In genomic region chr1:157433316-157433715, GRCm38 (mm10) we compare ENCODE assay signal across 21 mouse cellular contexts. TPM values are rescaled to one million over a fixed set of nuclear protein-coding genes. Genes with fewer than 3 reads are reported as not detected.
DNase-seq lines count a peak whose midpoint lies in the region; ATAC-seq and TF ChIP-seq lines count a peak whose summit lies in the region.
"Had no signal": no experiment of that assay in that cellular context is flagged by ENCODE, and none has a peak within 500 bp of the region (broad histone marks: within the 10 kb centered on the region; RNA-seq: fewer than 3 reads in every experiment).

No protein-coding gene starts in this region.

- H3K4me1 ChIP-seq in hindbrain, embryonic 10.5 days (replicated peaks): peaks cover 4% of the 10 kb centered on the region; the same call in 1 of the 2 replicates
- no peaks in the 10 kb centered on the region for H3K4me1 ChIP-seq in hindbrain, embryonic 11.5 days (replicated peaks; ENCODE audit: control insufficient read depth, insufficient read depth, low read length)
- peaks cover 0 to 12% of the 10 kb centered on the region in 2 experiments; a peak in 3 of 4 replicates for H3K4me1 ChIP-seq in MEL (ENCODE audit: control insufficient read depth in 1 of 2, insufficient read depth in 2 of 2, low read length in 2 of 2)
- H3K4me1 ChIP-seq: forebrain, embryonic 13.5 days; hindbrain, embryonic 13.5 days; kidney, embryonic 15.5 days; midbrain, embryonic 12.5 days; neural tube, embryonic 15.5 days had no signal

- H3K79me2 ChIP-seq in MEL (ENCODE audit: control insufficient read depth, insufficient read depth, low read length, poor library complexity): no peaks in the 10 kb centered on the region

- H3K4me2 ChIP-seq in hindbrain, embryonic 11.5 days (replicated peaks; ENCODE audit: low read depth, low read length): no peak overlapping the region
- H3K4me2 ChIP-seq: forebrain, embryonic 13.5 days; heart, embryonic 11.5 days; hindbrain, embryonic 13.5 days; kidney, embryonic 15.5 days; midbrain, embryonic 12.5 days; neural tube, embryonic 15.5 days had no signal

- peak; percentile 14 for DNase-seq in cerebellum, adult 11-12 months
- no peak for DNase-seq in hindbrain, embryonic 10.5 days (ENCODE audit: low spot score)
- no peak for DNase-seq in hindbrain, embryonic 11.5 days (ENCODE audit: low spot score)
- peak; percentile 49 for DNase-seq in MEL (ENCODE audit: low read depth, low spot score)
- DNase-seq in cerebellum, postnatal 36 days: peak; percentile 14 to 43
- no peak for DNase-seq in testis, postnatal 10 days (ENCODE audit: low spot score)
- DNase-seq: adrenal gland, postnatal 36 days; kidney, adult 11 months; kidney, postnatal 36 days; layer of hippocampus, adult 9-11 months; liver, postnatal 0 days had no signal

- no peaks in the 10 kb centered on the region for H3K36me3 ChIP-seq in hindbrain, embryonic 10.5 days
- no peaks in the 10 kb centered on the region for H3K36me3 ChIP-seq in hindbrain, embryonic 11.5 days (ENCODE audit: control insufficient read depth, insufficient read depth, low read length)
- H3K36me3 ChIP-seq in MEL (ENCODE audit: control insufficient read depth in 1 of 2, insufficient read depth in 2 of 2, low read length in 2 of 2): peaks cover 0 to 11% of the 10 kb centered on the region in 2 experiments; a peak in 2 of 4 replicates
- H3K36me3 ChIP-seq: hindbrain, embryonic 13.5 days; kidney, embryonic 15.5 days; midbrain, embryonic 12.5 days; neural tube, embryonic 15.5 days had no signal

- H3K9ac ChIP-seq in hindbrain, embryonic 11.5 days (ENCODE audit: low read depth, low read length): no peak overlapping the region
- no peak overlapping the region for H3K9ac ChIP-seq in MEL (ENCODE audit: control insufficient read depth, low read depth, low read length, poor library complexity, severe bottlenecking)
- H3K9ac ChIP-seq: forebrain, embryonic 13.5 days; hindbrain, embryonic 13.5 days; kidney, embryonic 15.5 days; liver, postnatal 0 days; midbrain, embryonic 12.5 days; neural tube, embryonic 15.5 days had no signal

- TF ChIP-seq CTCF in MEL (IDR thresholded peaks at IDR 0.05 in 2 of 3, conservative IDR thresholded peaks at IDR 0.05 in 1 of 3; ENCODE audit: control insufficient read depth in 1 of 3, insufficient read depth in 1 of 3, low read depth in 2 of 3, low read length in 3 of 3, poor library complexity in 1 of 3, severe bottlenecking in 1 of 3): no peak

- TF ChIP-seq RAD21 in MEL (IDR thresholded peaks at IDR 0.05; ENCODE audit: low read depth, low read length): no peak

- H3K27me3 ChIP-seq in hindbrain, embryonic 10.5 days (ENCODE audit: insufficient read depth, poor library complexity, severe bottlenecking): no peaks in the 10 kb centered on the region
- no peaks in the 10 kb centered on the region for H3K27me3 ChIP-seq in hindbrain, embryonic 11.5 days (ENCODE audit: control insufficient read depth, insufficient read depth, low read length)
- H3K27me3 ChIP-seq in MEL (ENCODE audit: control insufficient read depth in 1 of 2, insufficient read depth in 2 of 2, low read length in 2 of 2): no peaks in the 10 kb centered on the region
- H3K27me3 ChIP-seq: forebrain, embryonic 13.5 days; hindbrain, embryonic 13.5 days; kidney, embryonic 15.5 days; midbrain, embryonic 12.5 days; neural tube, embryonic 15.5 days had no signal

- H3K4me3 ChIP-seq in hindbrain, embryonic 10.5 days: no peak overlapping the region
- no peak overlapping the region for H3K4me3 ChIP-seq in hindbrain, embryonic 11.5 days (ENCODE audit: low read depth, low read length)
- H3K4me3 ChIP-seq in MEL (ENCODE audit: control insufficient read depth in 1 of 2, insufficient read depth in 1 of 2, low read depth in 2 of 2, low read length in 2 of 2): no peak overlapping the region
- H3K4me3 ChIP-seq: forebrain, embryonic 13.5 days; hindbrain, embryonic 13.5 days; kidney, embryonic 15.5 days; midbrain, embryonic 12.5 days; neural tube, embryonic 15.5 days had no signal

- no peak for ATAC-seq in cerebellum, adult (ENCODE audit: insufficient number of reproducible peaks, low FRiP score, low TSS enrichment)
- ATAC-seq in hindbrain, embryonic 11.5 days (ENCODE audit: low FRiP score): no peak
- ATAC-seq: forebrain, embryonic 13.5 days; liver, postnatal 0 days; lung, postnatal 0 days had no signal

- 0 out of 2 replicates have a peak overlapping the region, but pooled peaks have one; percentile 23 for H3K27ac ChIP-seq in hindbrain, embryonic 10.5 days
- no peak overlapping the region for H3K27ac ChIP-seq in hindbrain, embryonic 11.5 days (ENCODE audit: low read depth, low read length)
- H3K27ac ChIP-seq in MEL (ENCODE audit: control insufficient read depth, low read depth, low read length): no peak overlapping the region
- H3K27ac ChIP-seq: forebrain, embryonic 13.5 days; hindbrain, embryonic 13.5 days; kidney, embryonic 15.5 days; macrophage; midbrain, embryonic 12.5 days; neural tube, embryonic 15.5 days; stomach, postnatal 0 days had no signal

- peak in 1 of 2 experiments; percentile 33; a peak in 1 of 4 replicates for TF ChIP-seq EP300 in MEL (IDR thresholded peaks at IDR 0.05; ENCODE audit: low read depth in 1 of 2, low read length in 2 of 2)

- no peak for TF ChIP-seq POLR2A in MEL (IDR thresholded peaks at IDR 0.05; ENCODE audit: control insufficient read depth in 1 of 2, insufficient read depth in 1 of 2, low read depth in 1 of 2, low read length in 2 of 2, poor library complexity in 1 of 2)

- WGBS in hindbrain, embryonic 10.5 days: 34% methylated on average over 3 of the region's 3 CpGs
- 47% methylated on average over 3 of the region's 3 CpGs for WGBS in hindbrain, embryonic 11.5 days

- H3K9me3 ChIP-seq in hindbrain, embryonic 10.5 days: no peaks in the 10 kb centered on the region
- H3K9me3 ChIP-seq in hindbrain, embryonic 11.5 days (ENCODE audit: control insufficient read depth, low read length): no peaks in the 10 kb centered on the region
- no peaks in the 10 kb centered on the region for H3K9me3 ChIP-seq in MEL (replicated peaks; ENCODE audit: insufficient read depth, low read length)
- H3K9me3 ChIP-seq: forebrain, embryonic 13.5 days; hindbrain, embryonic 13.5 days; kidney, embryonic 15.5 days; midbrain, embryonic 12.5 days; neural tube, embryonic 15.5 days had no signal

TF ChIP-seq in MEL, 35 proteins besides CTCF, POLR2A, EP300 and RAD21:
- TF ChIP-seq MAFK (IDR thresholded peaks at IDR 0.05; ENCODE audit: borderline replicate concordance, low read depth, low read length) (no peak), GATA1 (IDR thresholded peaks at IDR 0.05; ENCODE audit: low read depth, low read length) (0 out of 2 replicates have a peak, but pooled peaks have one; percentile 4), CHD2 (IDR thresholded peaks at IDR 0.05; ENCODE audit: low read length) (no peak), MXI1 (IDR thresholded peaks at IDR 0.05; ENCODE audit: low read depth, low read length) (no peak), ZC3H11A (IDR thresholded peaks at IDR 0.05; ENCODE audit: low read depth, low read length) (no peak), MYB (IDR thresholded peaks at IDR 0.05; ENCODE audit: low read depth, low read length) (no peak), USF2 (IDR thresholded peaks at IDR 0.05; ENCODE audit: borderline replicate concordance in 1 of 2, insufficient read depth in 1 of 2, low read depth in 1 of 2, low read length in 2 of 2) (no peak), TCF12 (IDR thresholded peaks at IDR 0.05; ENCODE audit: low read depth, low read length) (no peak)

RNA-seq across cellular contexts. Expression of gene Rasal2, which starts 20.9 kb away (rescaled TPM):
- 11.2 and 18.5 TPM in 2 replicates for polyA plus RNA-seq in hindbrain, embryonic 10.5 days (2016; fragmentation: Nextera tagmentation; extraction: Ambion mirVana)
- polyA plus RNA-seq in hindbrain, embryonic 11.5 days (2014; fragmentation: Nextera tagmentation; extraction: Ambion mirVana): 22.3 and 28.5 TPM in 2 replicates
- total RNA-seq in MEL (2012; rRNA removed): 1.5 and 1.9 TPM in 2 replicates
- polyA plus RNA-seq in MEL (2012; ENCODE audit: insufficient read depth in 1 of 2, insufficient read length in 2 of 2, low read depth in 1 of 2, low replicate concordance in 2 of 2, missing spikeins in 1 of 2): 1 to 10 TPM in 1 of 2 experiments, not detected in 1; 3.2 TPM

RNA-seq across cellular contexts. Expression of gene Cryzl2, which starts 25.1 kb away (rescaled TPM):
- polyA plus RNA-seq in hindbrain, embryonic 10.5 days (2016; fragmentation: Nextera tagmentation; extraction: Ambion mirVana): 7.9 and 8.3 TPM in 2 replicates
- 7.4 and 8.8 TPM in 2 replicates for polyA plus RNA-seq in hindbrain, embryonic 11.5 days (2014; fragmentation: Nextera tagmentation; extraction: Ambion mirVana)
- 0.12 TPM in 1 of 2 replicates, not detected in the other for total RNA-seq in MEL (2012; rRNA removed)
- polyA plus RNA-seq in MEL (2012; ENCODE audit: insufficient read depth in 1 of 2, insufficient read length in 2 of 2, low read depth in 1 of 2, low replicate concordance in 2 of 2, missing spikeins in 1 of 2): under 1 TPM in 1 of 2 experiments, not detected in 1; 0.04 TPM

Comparison
In these comparisons a context has a peak if more than half of its experiments do, and no peak if none do; other contexts are left out.
1. DNase-seq: peak in cerebellum, adult 11-12 months (single experiment), MEL (single experiment) and cerebellum, postnatal 36 days (2 of 2); none in hindbrain, embryonic 10.5 days (single experiment), hindbrain, embryonic 11.5 days (single experiment) and testis, postnatal 10 days (single experiment).